Mouse (Mus musculus): Measurements from ENCODE around the gene Panx1. TPM values are rescaled to one million over a fixed set of nuclear protein-coding genes. Genes with fewer than 3 reads are reported as not detected.
A peak's percentile ranks its signal among the peaks of the same experiment; 100 is the strongest.

Gene Panx1
- polyA plus RNA-seq, 1 experiment from 2014 or later: 136 TPM

DNA sequence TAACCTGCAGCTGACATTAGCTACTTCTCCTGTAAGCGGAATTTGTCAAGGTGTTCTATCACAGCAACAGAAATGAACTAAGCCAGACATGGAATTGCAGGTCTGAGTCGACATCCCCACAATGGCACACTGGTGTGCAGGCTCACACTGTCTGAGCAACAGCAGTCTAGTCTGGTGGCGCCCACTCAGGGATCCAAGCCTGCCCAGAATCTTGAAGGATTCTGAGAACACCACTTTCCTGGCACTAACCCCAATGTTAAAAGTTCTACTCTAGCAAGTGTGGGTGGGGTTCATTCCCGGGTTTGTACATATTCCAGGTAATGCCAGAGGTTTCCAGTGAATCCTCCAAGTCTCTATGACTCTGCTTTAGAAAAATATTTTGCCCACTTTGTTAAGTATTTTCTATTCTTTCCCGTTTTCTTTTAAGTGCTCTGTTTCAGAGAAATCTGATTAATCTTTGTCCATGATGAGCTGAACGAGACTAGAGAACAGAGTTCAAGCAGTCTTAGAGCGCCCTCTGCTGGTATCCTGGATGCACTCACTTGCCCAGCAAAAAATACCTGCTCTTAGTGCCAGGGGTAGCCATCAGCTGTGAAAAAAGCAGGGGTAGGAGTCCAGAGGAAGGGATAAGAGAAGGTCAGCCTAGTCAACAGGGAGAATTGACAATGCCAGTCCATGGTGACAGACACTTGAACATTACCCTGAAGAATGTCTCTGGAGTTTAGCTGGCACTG lies 29.9 kb downstream of the Panx1 start:
- no peak overlapping the region for H3K9ac ChIP-seq (replicated peaks; ENCODE audit: low read depth, low read length)

DNA sequence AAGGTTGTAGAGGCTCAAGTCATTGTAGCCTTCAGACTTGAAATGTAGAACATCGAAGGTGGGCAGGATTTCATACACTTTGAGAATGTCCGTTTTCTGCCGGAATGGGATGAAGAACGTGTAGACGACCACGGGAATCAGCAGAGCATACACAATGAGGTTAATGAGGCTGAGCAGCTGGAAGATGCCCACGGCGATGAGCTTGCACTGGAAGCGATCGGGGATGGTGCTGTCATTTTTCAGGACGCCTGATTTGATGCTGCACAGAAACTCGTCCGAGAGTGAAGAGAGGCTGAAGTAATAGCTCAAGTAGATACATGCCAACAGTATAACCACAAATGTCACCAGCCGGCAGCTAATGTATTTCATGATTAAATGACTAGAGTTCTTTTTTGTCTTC lies 37.7 kb downstream of the Panx1 start:
- Histone ChIP-seq H3K36me3 (ENCODE audit: control insufficient read depth, insufficient read depth) (peaks cover 26% of the 10 kb centered on the region), H3K4me2 (ENCODE audit: low read length) (no peak overlapping the region), H3K4me3 (replicated peaks; ENCODE audit: low read length) (no peak overlapping the region), H3K27me3 (replicated peaks; ENCODE audit: control insufficient read depth, insufficient read depth, low read length) (no peaks in the 10 kb centered on the region), H3K9me3 (ENCODE audit: control insufficient read depth, low read length) (no peaks in the 10 kb centered on the region), H3K27ac (ENCODE audit: low read length) (no peak overlapping the region), H3K9ac (replicated peaks; ENCODE audit: low read depth, low read length) (no peak overlapping the region), H3K4me1 (replicated peaks; ENCODE audit: control insufficient read depth, insufficient read depth, low read length) (peaks cover 8% of the 10 kb centered on the region)
- WGBS: 71% methylated on average over 14 of the region's 14 CpGs
- no peak for ATAC-seq

More for the DNA sequence above, 29.9 kb downstream of the Panx1 start:
- no peak overlapping the region for H3K27ac ChIP-seq (ENCODE audit: low read length)
- peak; percentile 76 for ATAC-seq
- H3K9me3 ChIP-seq (ENCODE audit: control insufficient read depth, low read length): no peaks in the 10 kb centered on the region
- H3K4me3 ChIP-seq (replicated peaks; ENCODE audit: low read length): no peak overlapping the region
- no peaks in the 10 kb centered on the region; the same call in 1 of the 2 replicates for H3K36me3 ChIP-seq (ENCODE audit: control insufficient read depth, insufficient read depth)
- no peak overlapping the region for H3K4me2 ChIP-seq (ENCODE audit: low read length)
- no peaks in the 10 kb centered on the region for H3K4me1 ChIP-seq (replicated peaks; ENCODE audit: control insufficient read depth, insufficient read depth, low read length)
- WGBS: 52% methylated on average over 7 of the region's 7 CpGs
- no peaks in the 10 kb centered on the region for H3K27me3 ChIP-seq (replicated peaks; ENCODE audit: control insufficient read depth, insufficient read depth, low read length)

DNA sequence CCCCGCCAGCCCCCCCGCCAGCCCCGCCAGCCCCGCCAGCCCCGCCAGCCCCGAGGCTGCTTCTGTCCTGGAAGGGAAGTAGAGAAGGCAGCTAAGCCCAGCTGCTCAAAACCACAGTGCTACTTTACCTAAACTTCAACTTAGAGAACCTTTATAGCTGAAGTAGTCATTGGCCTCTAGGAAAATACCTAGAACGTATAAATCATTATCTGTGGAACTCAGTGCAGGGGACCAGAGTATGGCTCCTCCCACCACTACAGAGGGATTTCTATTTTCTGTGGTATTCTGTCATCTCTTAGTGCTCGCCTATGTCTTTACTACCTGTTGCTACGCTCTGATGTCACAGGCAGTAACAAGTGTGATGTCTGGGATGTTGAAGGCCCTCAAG lies 41.0 kb downstream of the Panx1 start:
- no peak overlapping the region for H3K9ac ChIP-seq (replicated peaks; ENCODE audit: low read depth, low read length)
- H3K9me3 ChIP-seq (ENCODE audit: control insufficient read depth, low read length): no peaks in the 10 kb centered on the region
- H3K36me3 ChIP-seq (ENCODE audit: control insufficient read depth, insufficient read depth): peaks cover 26% of the 10 kb centered on the region
- H3K4me1 ChIP-seq (replicated peaks; ENCODE audit: control insufficient read depth, insufficient read depth, low read length): peaks cover 8% of the 10 kb centered on the region
- no peak overlapping the region for H3K27ac ChIP-seq (ENCODE audit: low read length)
- no peaks in the 10 kb centered on the region for H3K27me3 ChIP-seq (replicated peaks; ENCODE audit: control insufficient read depth, insufficient read depth, low read length)
- no peak for ATAC-seq
- 83% methylated on average over 9 of the region's 9 CpGs for WGBS
- no peak overlapping the region for H3K4me2 ChIP-seq (ENCODE audit: low read length)
- no peak overlapping the region for H3K4me3 ChIP-seq (replicated peaks; ENCODE audit: low read length)

- no peak overlapping the region for H3K4me3 ChIP-seq (replicated peaks; ENCODE audit: low read length)
- no peak overlapping the region for H3K4me2 ChIP-seq (ENCODE audit: low read length)
- no peaks in the 10 kb centered on the region for H3K27me3 ChIP-seq (replicated peaks; ENCODE audit: control insufficient read depth, insufficient read depth, low read length)
- H3K9ac ChIP-seq (replicated peaks; ENCODE audit: low read depth, low read length): no peak overlapping the region
- H3K36me3 ChIP-seq (ENCODE audit: control insufficient read depth, insufficient read depth): peaks cover 26% of the 10 kb centered on the region
- H3K4me1 ChIP-seq (replicated peaks; ENCODE audit: control insufficient read depth, insufficient read depth, low read length): peaks cover 8% of the 10 kb centered on the region
- no peaks in the 10 kb centered on the region for H3K9me3 ChIP-seq (ENCODE audit: control insufficient read depth, low read length)
- H3K27ac ChIP-seq (ENCODE audit: low read length): no peak overlapping the region
- ATAC-seq: no peak
- 41% methylated on average over 10 of the region's 10 CpGs for WGBS
Measured at GRCm38 (mm10) chr9:15003676-15004297, 41.5 kb downstream of the Panx1 start.

DNA sequence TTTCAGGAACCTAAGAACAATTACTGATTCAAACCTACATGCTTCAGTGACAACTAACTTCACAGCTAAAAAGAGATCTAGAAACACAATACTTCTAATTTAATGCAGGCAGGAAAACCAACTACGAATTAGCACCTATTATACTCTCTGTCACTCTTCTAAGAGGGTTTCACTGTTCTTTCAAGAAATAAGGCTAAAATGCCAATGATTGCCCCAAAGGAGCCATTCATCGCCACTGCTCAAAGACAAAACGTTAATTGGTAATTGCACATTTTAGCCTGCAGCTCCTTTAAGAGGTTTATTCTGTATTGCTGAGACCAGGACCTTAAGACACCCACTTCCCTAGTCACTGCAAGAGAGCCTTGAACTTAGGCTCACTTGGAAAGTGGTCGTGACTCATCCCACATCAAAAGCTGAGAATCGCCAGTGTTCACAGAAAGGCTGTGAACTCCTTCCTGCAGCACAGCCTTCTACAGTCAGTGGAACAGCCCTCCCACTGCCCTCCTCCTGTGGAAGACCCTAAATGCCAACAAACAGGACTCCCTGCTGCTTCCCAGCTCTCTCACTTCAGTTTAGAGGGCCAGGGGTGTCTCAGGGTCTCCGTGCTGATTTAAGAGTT lies 42.2 kb downstream of the Panx1 start:
- Histone ChIP-seq H3K4me3 (replicated peaks; ENCODE audit: low read length) (no peak overlapping the region), H3K4me1 (replicated peaks; ENCODE audit: control insufficient read depth, insufficient read depth, low read length) (peaks cover 8% of the 10 kb centered on the region), H3K27ac (ENCODE audit: low read length) (no peak overlapping the region), H3K9ac (replicated peaks; ENCODE audit: low read depth, low read length) (no peak overlapping the region), H3K4me2 (ENCODE audit: low read length) (no peak overlapping the region), H3K9me3 (ENCODE audit: control insufficient read depth, low read length) (no peaks in the 10 kb centered on the region), H3K36me3 (ENCODE audit: control insufficient read depth, insufficient read depth) (peaks cover 24% of the 10 kb centered on the region), H3K27me3 (replicated peaks; ENCODE audit: control insufficient read depth, insufficient read depth, low read length) (no peaks in the 10 kb centered on the region)
- 6% methylated on average over 6 of the region's 6 CpGs for WGBS
- peak; percentile 60 for ATAC-seq

GRCm38 (mm10) chr9:14998790-14999189 lies 46.5 kb downstream of the Panx1 start:
- H3K9ac ChIP-seq (replicated peaks; ENCODE audit: low read depth, low read length): no peak overlapping the region
- H3K36me3 ChIP-seq (ENCODE audit: control insufficient read depth, insufficient read depth): no peaks in the 10 kb centered on the region
- no peaks in the 10 kb centered on the region for H3K9me3 ChIP-seq (ENCODE audit: control insufficient read depth, low read length)
- H3K27me3 ChIP-seq (replicated peaks; ENCODE audit: control insufficient read depth, insufficient read depth, low read length): no peaks in the 10 kb centered on the region
- ATAC-seq: no peak
- H3K4me3 ChIP-seq (replicated peaks; ENCODE audit: low read length): no peak overlapping the region
- H3K27ac ChIP-seq (ENCODE audit: low read length): no peak overlapping the region
- H3K4me2 ChIP-seq (ENCODE audit: low read length): no peak overlapping the region
- WGBS: 94% methylated on average over 9 of the region's 9 CpGs
- H3K4me1 ChIP-seq (replicated peaks; ENCODE audit: control insufficient read depth, insufficient read depth, low read length): peaks cover 5% of the 10 kb centered on the region

DNA sequence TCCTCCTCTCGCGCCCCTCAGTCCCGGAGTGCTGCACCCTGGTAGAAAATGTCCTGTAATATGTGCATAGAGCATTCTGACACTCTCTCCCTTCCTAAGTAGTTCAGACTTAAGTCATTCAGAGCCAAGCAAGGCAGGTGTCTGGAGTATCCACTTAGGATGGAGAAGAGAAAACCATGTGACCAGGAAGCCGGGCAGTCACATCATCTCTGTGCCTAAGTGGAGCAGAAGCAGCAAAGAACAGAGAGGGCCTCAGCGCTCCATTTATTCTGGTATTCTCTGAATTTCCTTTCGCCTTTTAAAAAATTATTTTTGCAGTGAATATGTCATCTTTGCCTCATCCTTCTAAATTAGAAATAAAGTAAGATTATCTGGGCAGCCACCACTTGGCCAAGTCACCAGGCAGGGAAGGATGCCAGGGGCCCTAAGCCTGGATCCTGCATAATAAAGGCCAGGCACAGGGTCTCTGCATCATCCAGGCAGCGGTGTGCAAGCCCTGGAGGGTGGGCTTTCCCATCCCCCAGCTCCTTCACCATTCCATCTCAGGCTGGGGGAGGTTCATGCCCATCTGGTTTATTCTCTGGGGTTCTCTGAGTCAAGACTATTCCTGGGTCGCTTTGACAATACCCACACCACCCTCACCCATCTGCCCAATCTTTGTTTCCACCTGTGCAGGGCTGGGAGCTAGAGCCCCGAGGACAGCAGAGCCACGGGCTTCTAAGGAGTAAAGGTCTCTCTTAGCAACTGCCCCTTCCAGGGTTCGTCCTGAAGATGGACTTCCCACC lies 47.8 kb downstream of the Panx1 start:
- H3K4me2 ChIP-seq (ENCODE audit: low read length): no peak overlapping the region
- no peaks in the 10 kb centered on the region for H3K4me1 ChIP-seq (replicated peaks; ENCODE audit: control insufficient read depth, insufficient read depth, low read length)
- H3K36me3 ChIP-seq (ENCODE audit: control insufficient read depth, insufficient read depth): no peaks in the 10 kb centered on the region
- H3K27ac ChIP-seq (ENCODE audit: low read length): no peak overlapping the region
- 0 out of 2 replicates have a peak, but pooled peaks have one; percentile 11 for ATAC-seq
- no peaks in the 10 kb centered on the region for H3K9me3 ChIP-seq (ENCODE audit: control insufficient read depth, low read length)
- 76% methylated on average over 11 of the region's 11 CpGs for WGBS
- no peaks in the 10 kb centered on the region for H3K27me3 ChIP-seq (replicated peaks; ENCODE audit: control insufficient read depth, insufficient read depth, low read length)
- H3K4me3 ChIP-seq (replicated peaks; ENCODE audit: low read length): no peak overlapping the region
- H3K9ac ChIP-seq (replicated peaks; ENCODE audit: low read depth, low read length): no peak overlapping the region

- WGBS: 64% methylated on average over 1 of the region's 1 CpGs
- no peaks in the 10 kb centered on the region for H3K9me3 ChIP-seq (ENCODE audit: control insufficient read depth, low read length)
- no peak overlapping the region for H3K27ac ChIP-seq (ENCODE audit: low read length)
Measured at GRCm38 (mm10) chr9:14995525-14995924, 49.8 kb downstream of the Panx1 start.

More at GRCm38 (mm10) chr9:14995525-14995924, 49.8 kb downstream of the Panx1 start:
- Histone ChIP-seq H3K4me2 (ENCODE audit: low read length) (no peak overlapping the region), H3K9ac (replicated peaks; ENCODE audit: low read depth, low read length) (no peak overlapping the region), H3K4me1 (replicated peaks; ENCODE audit: control insufficient read depth, insufficient read depth, low read length) (no peaks in the 10 kb centered on the region), H3K27me3 (replicated peaks; ENCODE audit: control insufficient read depth, insufficient read depth, low read length) (no peaks in the 10 kb centered on the region), H3K36me3 (ENCODE audit: control insufficient read depth, insufficient read depth) (no peaks in the 10 kb centered on the region), H3K4me3 (replicated peaks; ENCODE audit: low read length) (no peak overlapping the region)
- ATAC-seq: no peak

Data from forebrain, embryonic 16.5 days (tissue).